Mouse (Mus musculus): ENCODE measurements around the gene Agbl3.

Agbl3 gene

GRCm38 (mm10) chr6:34805582-34805981 is 25.4 kb downstream of the Agbl3 start:
- DNase-seq: no peak

DNA sequence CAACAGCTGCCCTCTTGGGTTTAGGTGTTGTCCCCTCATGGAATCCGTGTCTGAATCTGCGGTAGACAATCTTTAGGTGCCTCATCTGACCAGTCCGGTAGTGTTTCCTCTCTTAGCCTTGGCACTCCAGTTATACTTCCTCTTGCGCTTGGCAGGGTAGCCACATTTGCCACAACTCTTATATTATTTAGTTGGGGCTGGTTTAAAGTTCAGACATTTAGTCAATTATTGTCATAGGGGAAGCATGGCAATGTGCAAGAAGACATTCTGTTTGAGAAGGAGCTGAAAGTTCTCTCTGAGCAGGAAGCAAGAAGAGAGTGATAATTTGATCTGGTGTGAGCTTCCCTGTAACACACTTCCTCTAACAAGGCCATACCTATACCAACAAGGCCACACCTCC is 30.4 kb downstream of the Agbl3 start:
- no peak for DNase-seq

- no peak for DNase-seq
Observed at GRCm38 (mm10) chr6:34824406-34824805, 44.2 kb downstream of the Agbl3 start.

GRCm38 (mm10) chr6:34832352-34832751 is 52.1 kb downstream of the Agbl3 start:
- DNase-seq: no peak

DNA sequence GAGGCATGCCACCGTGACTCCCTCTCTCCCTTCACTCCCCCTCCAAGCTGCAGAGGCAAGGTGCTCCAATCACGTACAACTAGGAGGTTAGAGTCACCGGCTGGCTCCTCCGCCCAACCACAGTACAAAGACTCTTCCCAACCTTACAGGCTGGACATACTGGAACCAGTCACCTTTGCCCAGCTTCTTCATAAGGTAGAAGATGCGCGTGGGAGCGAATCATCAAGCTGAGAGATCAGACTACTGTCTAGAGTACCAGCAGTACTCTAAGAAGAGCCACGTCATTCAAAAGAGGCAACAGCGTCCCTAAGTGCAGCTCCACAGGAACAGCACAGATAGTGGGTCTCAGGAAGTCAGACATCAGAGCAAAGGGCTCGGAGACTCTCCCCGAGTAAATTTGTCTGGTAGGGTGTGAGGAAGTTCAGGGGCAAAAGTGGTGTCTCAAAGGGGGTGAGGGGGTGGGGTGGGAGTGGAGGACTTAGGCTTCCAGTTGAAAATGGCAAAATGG is 81.4 kb downstream of the Agbl3 start:
- DNase-seq: no peak

GRCm38 (mm10) chr6:34862381-34862780 is 82.1 kb downstream of the Agbl3 start:
- no peak for DNase-seq

- DNase-seq: no peak
Observed at GRCm38 (mm10) chr6:34862791-34863403, 82.7 kb downstream of the Agbl3 start, which contains the start of gene Tmem140. Tmem140 (plus strand) TSS chr6:34863146.

DNA sequence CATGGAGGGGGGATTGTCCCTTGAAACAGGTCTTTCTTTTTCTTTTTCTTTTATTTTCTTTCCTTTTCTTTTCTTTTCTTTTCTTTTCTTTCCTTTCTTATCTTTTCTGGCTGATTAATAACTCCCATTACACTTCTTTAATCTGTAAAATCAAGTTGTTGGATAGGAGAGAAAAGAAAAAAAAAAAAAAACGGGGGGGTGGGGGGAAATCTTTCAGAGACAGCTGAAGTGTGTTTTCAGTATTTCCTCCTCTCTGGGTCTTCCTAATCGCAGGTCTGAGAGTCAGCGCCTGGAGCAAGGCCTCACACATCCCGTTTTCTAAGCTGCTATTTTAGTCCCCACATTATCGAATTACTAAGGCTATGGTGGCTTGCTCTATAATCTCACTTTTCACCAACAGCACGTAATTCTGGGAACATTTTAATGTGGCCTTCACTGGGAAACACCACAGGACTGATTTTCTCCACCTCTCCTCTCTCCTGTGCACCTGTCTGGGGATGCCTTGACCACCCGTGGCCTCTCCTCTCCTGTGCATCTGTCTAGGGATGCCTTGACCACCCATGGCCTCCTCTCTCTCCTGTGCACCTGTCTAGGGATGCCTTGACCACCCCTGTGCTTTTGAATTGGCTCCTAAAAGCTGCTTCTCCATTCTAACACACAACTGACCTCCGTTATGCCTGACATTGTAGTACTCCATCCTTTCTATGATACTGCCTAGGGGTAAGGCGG is 83.7 kb downstream of the Agbl3 start:
- DNase-seq: no peak

- no peak for DNase-seq
Observed at GRCm38 (mm10) chr6:34865213-34865612, 85.0 kb downstream of the Agbl3 start.

GRCm38 (mm10) chr6:34865711-34866593 is 85.7 kb downstream of the Agbl3 start:
- no peak for DNase-seq

GRCm38 (mm10) chr6:34866786-34867185 is 86.6 kb downstream of the Agbl3 start:
- no peak for DNase-seq

- no peak for DNase-seq
Observed at GRCm38 (mm10) chr6:34867301-34867994, 87.2 kb downstream of the Agbl3 start.

DNA sequence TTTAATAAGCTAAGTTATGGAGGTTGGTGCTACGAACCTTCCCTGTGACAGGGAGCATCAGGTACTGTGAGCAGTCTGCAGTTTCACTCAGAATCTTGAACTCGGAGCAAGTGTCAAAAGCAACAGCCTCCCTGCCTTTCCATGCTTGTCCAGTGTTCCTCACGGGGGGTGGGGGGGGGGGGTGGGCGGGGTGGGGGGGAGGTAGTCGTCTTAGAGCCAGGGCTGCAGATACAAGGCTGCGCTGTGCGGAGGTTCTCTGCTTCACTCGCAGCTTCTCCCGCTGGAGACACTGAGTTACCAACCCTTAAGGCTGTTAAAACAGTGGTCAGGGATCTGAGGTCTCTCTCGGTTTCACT is 87.7 kb downstream of the Agbl3 start:
- no peak for DNase-seq

GRCm38 (mm10) chr6:34868507-34869217 is 88.4 kb downstream of the Agbl3 start:
- DNase-seq: no peak

GRCm38 (mm10) chr6:34869225-34869915 is 89.1 kb downstream of the Agbl3 start:
- no peak for DNase-seq

DNA sequence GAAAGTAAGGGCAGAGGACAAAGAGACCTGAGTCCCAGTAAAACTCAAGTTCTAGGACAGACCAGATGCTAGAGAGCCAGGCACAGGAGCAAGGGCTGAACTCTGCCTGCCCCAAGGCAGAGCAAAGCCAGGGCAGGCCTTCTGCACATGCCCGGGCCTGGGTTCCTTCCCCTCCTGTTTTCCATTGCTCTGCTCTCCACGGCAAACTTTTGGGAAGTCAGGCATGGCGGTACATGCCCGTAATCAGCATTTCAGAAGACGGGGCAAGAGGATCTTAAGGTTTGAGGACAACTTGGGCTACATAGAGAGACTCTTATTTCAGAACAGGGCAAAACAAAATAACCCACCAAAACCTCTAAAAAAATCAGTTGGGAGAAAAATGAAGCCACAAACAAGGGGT is 89.9 kb downstream of the Agbl3 start:
- no peak for DNase-seq

GRCm38 (mm10) chr6:34870724-34871123 is 90.5 kb downstream of the Agbl3 start:
- DNase-seq: no peak

GRCm38 (mm10) chr6:34871929-34872328 is 91.7 kb downstream of the Agbl3 start:
- DNase-seq: no peak

DNA sequence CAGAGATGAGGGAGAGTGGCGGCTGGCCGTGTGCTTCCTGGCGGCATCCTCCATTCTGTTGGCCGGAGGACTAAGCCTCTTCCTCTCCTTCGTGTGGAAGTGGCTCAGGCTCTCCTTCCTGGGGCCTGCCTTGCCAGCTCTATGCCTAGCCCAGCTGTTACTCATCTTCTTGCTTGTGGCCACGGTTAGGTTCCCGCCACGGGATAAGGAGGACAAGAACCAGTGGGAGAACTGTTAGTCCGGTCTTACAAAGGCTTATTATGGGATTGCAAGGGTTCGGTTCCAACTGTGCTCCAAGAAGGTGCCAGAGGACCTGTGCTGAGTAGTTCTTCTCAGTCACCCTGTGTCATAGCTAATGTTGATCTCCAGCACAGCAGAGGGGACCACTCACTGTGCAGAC is 92.6 kb downstream of the Agbl3 start:
- no peak for DNase-seq

- DNase-seq: no peak
Observed at GRCm38 (mm10) chr6:34874101-34874921, 94.1 kb downstream of the Agbl3 start.
